Mouse (Mus musculus): ENCODE data around the gene Gprin2. TPM values are rescaled to one million over a fixed set of nuclear protein-coding genes. Genes with fewer than 3 reads are reported as not detected.

Gene Gprin2
- polyA plus RNA-seq, 1 experiment from 2014 or later, result 0.02 TPM

GRCm38 (mm10) chr14:34188629-34189028, 12.8 kb downstream of the Gprin2 start:
- no peak overlapping the region for H3K9ac ChIP-seq (ENCODE audit: low read depth, low read length)
- H3K27me3 ChIP-seq (ENCODE audit: control insufficient read depth, insufficient read depth, low read depth, low read length), result no peaks in the 10 kb centered on the region
- no peak overlapping the region for H3K4me2 ChIP-seq (ENCODE audit: low read depth, low read length)
- no peaks in the 10 kb centered on the region for H3K36me3 ChIP-seq (ENCODE audit: control insufficient read depth, insufficient read depth)
- no peaks in the 10 kb centered on the region for H3K9me3 ChIP-seq (replicated peaks; ENCODE audit: control insufficient read depth, low read length)
- H3K4me3 ChIP-seq (ENCODE audit: low read depth, low read length), result no peak overlapping the region
- H3K4me1 ChIP-seq (ENCODE audit: control insufficient read depth, low read depth, low read length), result no peaks in the 10 kb centered on the region
- WGBS (ENCODE audit: insufficient replicate concordance), result 62% methylated on average over 5 of the region's 5 CpGs
- no peak for ATAC-seq (ENCODE audit: low read depth)
- H3K27ac ChIP-seq (ENCODE audit: low read length), result no peak overlapping the region

GRCm38 (mm10) chr14:34183101-34183500, 18.4 kb downstream of the Gprin2 start:
- H3K27me3 ChIP-seq (ENCODE audit: control insufficient read depth, insufficient read depth, low read depth, low read length), result no peaks in the 10 kb centered on the region
- H3K36me3 ChIP-seq (ENCODE audit: control insufficient read depth, insufficient read depth), result no peaks in the 10 kb centered on the region
- WGBS (ENCODE audit: insufficient replicate concordance), result 62% methylated on average over 1 of the region's 1 CpGs
- H3K9ac ChIP-seq (ENCODE audit: low read depth, low read length), result no peak overlapping the region
- no peaks in the 10 kb centered on the region for H3K4me1 ChIP-seq (ENCODE audit: control insufficient read depth, low read depth, low read length)
- ATAC-seq (ENCODE audit: low read depth), result no peak
- H3K27ac ChIP-seq (ENCODE audit: low read length), result no peak overlapping the region
- no peak overlapping the region for H3K4me3 ChIP-seq (ENCODE audit: low read depth, low read length)
- H3K4me2 ChIP-seq (ENCODE audit: low read depth, low read length), result no peak overlapping the region
- H3K9me3 ChIP-seq (replicated peaks; ENCODE audit: control insufficient read depth, low read length), result no peaks in the 10 kb centered on the region

GRCm38 (mm10) chr14:34179351-34179750, 22.1 kb downstream of the Gprin2 start:
- Histone ChIP-seq H3K9ac (ENCODE audit: low read depth, low read length) (no peak overlapping the region), H3K4me2 (ENCODE audit: low read depth, low read length) (no peak overlapping the region), H3K27ac (ENCODE audit: low read length) (no peak overlapping the region), H3K27me3 (ENCODE audit: control insufficient read depth, insufficient read depth, low read depth, low read length) (no peaks in the 10 kb centered on the region), H3K4me3 (ENCODE audit: low read depth, low read length) (no peak overlapping the region), H3K36me3 (ENCODE audit: control insufficient read depth, insufficient read depth) (no peaks in the 10 kb centered on the region), H3K4me1 (ENCODE audit: control insufficient read depth, low read depth, low read length) (no peaks in the 10 kb centered on the region), H3K9me3 (replicated peaks; ENCODE audit: control insufficient read depth, low read length) (no peaks in the 10 kb centered on the region)
- WGBS (ENCODE audit: insufficient replicate concordance), result 63% methylated on average over 3 of the region's 3 CpGs
- ATAC-seq (ENCODE audit: low read depth), result no peak

GRCm38 (mm10) chr14:34171107-34171506, 30.3 kb downstream of the Gprin2 start:
- Histone ChIP-seq H3K9ac (ENCODE audit: low read depth, low read length) (no peak overlapping the region), H3K4me2 (ENCODE audit: low read depth, low read length) (no peak overlapping the region), H3K27me3 (ENCODE audit: control insufficient read depth, insufficient read depth, low read depth, low read length) (no peaks in the 10 kb centered on the region), H3K36me3 (ENCODE audit: control insufficient read depth, insufficient read depth) (no peaks in the 10 kb centered on the region), H3K9me3 (replicated peaks; ENCODE audit: control insufficient read depth, low read length) (no peaks in the 10 kb centered on the region), H3K4me1 (ENCODE audit: control insufficient read depth, low read depth, low read length) (no peaks in the 10 kb centered on the region), H3K4me3 (ENCODE audit: low read depth, low read length) (no peak overlapping the region), H3K27ac (ENCODE audit: low read length) (no peak overlapping the region)
- no peak for ATAC-seq (ENCODE audit: low read depth)
- WGBS (ENCODE audit: insufficient replicate concordance), result 70% methylated on average over 3 of the region's 3 CpGs

GRCm38 (mm10) chr14:34155752-34156151, 45.7 kb downstream of the Gprin2 start:
- no peak overlapping the region for H3K4me3 ChIP-seq (ENCODE audit: low read depth, low read length)
- no peak overlapping the region for H3K27ac ChIP-seq (ENCODE audit: low read length)
- no peak overlapping the region for H3K9ac ChIP-seq (ENCODE audit: low read depth, low read length)
- H3K36me3 ChIP-seq (ENCODE audit: control insufficient read depth, insufficient read depth), result no peaks in the 10 kb centered on the region
- no peaks in the 10 kb centered on the region for H3K27me3 ChIP-seq (ENCODE audit: control insufficient read depth, insufficient read depth, low read depth, low read length)
- ATAC-seq (ENCODE audit: low read depth), result no peak
- 62% methylated on average over 12 of the region's 12 CpGs for WGBS (ENCODE audit: insufficient replicate concordance)
- H3K4me2 ChIP-seq (ENCODE audit: low read depth, low read length), result no peak overlapping the region
- H3K4me1 ChIP-seq (ENCODE audit: control insufficient read depth, low read depth, low read length), result no peaks in the 10 kb centered on the region
- no peaks in the 10 kb centered on the region for H3K9me3 ChIP-seq (replicated peaks; ENCODE audit: control insufficient read depth, low read length)

GRCm38 (mm10) chr14:34154601-34155337, 46.7 kb downstream of the Gprin2 start:
- WGBS (ENCODE audit: insufficient replicate concordance), result 45% methylated on average over 9 of the region's 9 CpGs
- H3K27ac ChIP-seq (ENCODE audit: low read length), result no peak overlapping the region

GRCm38 (mm10) chr14:34152342-34152741, 49.1 kb downstream of the Gprin2 start, which contains the start of gene Npy4r:
Gene Npy4r, minus strand, starts transcription at chr14:34152489.
- H3K4me1 ChIP-seq (ENCODE audit: control insufficient read depth, low read depth, low read length), result no peaks in the 10 kb centered on the region
- H3K9ac ChIP-seq (ENCODE audit: low read depth, low read length), result no peak within 1 kb of the TSS
- peak; percentile 69 for ATAC-seq (ENCODE audit: low read depth)
- no peak within 1 kb of the TSS for H3K4me3 ChIP-seq (ENCODE audit: low read depth, low read length)
- no peaks in the 10 kb centered on the region for H3K27me3 ChIP-seq (ENCODE audit: control insufficient read depth, insufficient read depth, low read depth, low read length)
- no peak within 1 kb of the TSS for H3K4me2 ChIP-seq (ENCODE audit: low read depth, low read length)
- no peaks in the 10 kb centered on the region for H3K36me3 ChIP-seq (ENCODE audit: control insufficient read depth, insufficient read depth)
- WGBS (ENCODE audit: insufficient replicate concordance), result 11% methylated on average over 16 of the region's 16 CpGs
- no peak within 1 kb of the TSS for H3K27ac ChIP-seq (ENCODE audit: low read length)
- no peaks in the 10 kb centered on the region for H3K9me3 ChIP-seq (replicated peaks; ENCODE audit: control insufficient read depth, low read length)

More at GRCm38 (mm10) chr14:34154601-34155337, 46.7 kb downstream of the Gprin2 start:
- Histone ChIP-seq H3K4me1 (ENCODE audit: control insufficient read depth, low read depth, low read length) (no peaks in the 10 kb centered on the region), H3K27me3 (ENCODE audit: control insufficient read depth, insufficient read depth, low read depth, low read length) (no peaks in the 10 kb centered on the region), H3K4me3 (ENCODE audit: low read depth, low read length) (no peak overlapping the region), H3K9ac (ENCODE audit: low read depth, low read length) (no peak overlapping the region), H3K4me2 (ENCODE audit: low read depth, low read length) (no peak overlapping the region), H3K9me3 (replicated peaks; ENCODE audit: control insufficient read depth, low read length) (no peaks in the 10 kb centered on the region), H3K36me3 (ENCODE audit: control insufficient read depth, insufficient read depth) (no peaks in the 10 kb centered on the region)
- no peak for ATAC-seq (ENCODE audit: low read depth)

- Histone ChIP-seq H3K9ac (ENCODE audit: low read depth, low read length) (no peak overlapping the region), H3K27ac (ENCODE audit: low read length) (no peak overlapping the region), H3K27me3 (ENCODE audit: control insufficient read depth, insufficient read depth, low read depth, low read length) (no peaks in the 10 kb centered on the region), H3K36me3 (ENCODE audit: control insufficient read depth, insufficient read depth) (no peaks in the 10 kb centered on the region), H3K4me2 (ENCODE audit: low read depth, low read length) (no peak overlapping the region), H3K4me1 (ENCODE audit: control insufficient read depth, low read depth, low read length) (no peaks in the 10 kb centered on the region), H3K4me3 (ENCODE audit: low read depth, low read length) (no peak overlapping the region), H3K9me3 (replicated peaks; ENCODE audit: control insufficient read depth, low read length) (no peaks in the 10 kb centered on the region)
- ATAC-seq (ENCODE audit: low read depth), result no peak
- WGBS (ENCODE audit: insufficient replicate concordance), result 75% methylated on average over 10 of the region's 10 CpGs
Measured at GRCm38 (mm10) chr14:34142915-34143314, 58.5 kb downstream of the Gprin2 start.

GRCm38 (mm10) chr14:34142316-34142715, 59.1 kb downstream of the Gprin2 start:
- WGBS (ENCODE audit: insufficient replicate concordance), result 56% methylated on average over 1 of the region's 1 CpGs
- no peaks in the 10 kb centered on the region for H3K27me3 ChIP-seq (ENCODE audit: control insufficient read depth, insufficient read depth, low read depth, low read length)
- H3K4me1 ChIP-seq (ENCODE audit: control insufficient read depth, low read depth, low read length), result no peaks in the 10 kb centered on the region
- H3K27ac ChIP-seq (ENCODE audit: low read length), result no peak overlapping the region
- H3K9me3 ChIP-seq (replicated peaks; ENCODE audit: control insufficient read depth, low read length), result no peaks in the 10 kb centered on the region
- no peaks in the 10 kb centered on the region for H3K36me3 ChIP-seq (ENCODE audit: control insufficient read depth, insufficient read depth)
- H3K4me2 ChIP-seq (ENCODE audit: low read depth, low read length), result no peak overlapping the region
- no peak for ATAC-seq (ENCODE audit: low read depth)
- H3K4me3 ChIP-seq (ENCODE audit: low read depth, low read length), result no peak overlapping the region
- no peak overlapping the region for H3K9ac ChIP-seq (ENCODE audit: low read depth, low read length)
